In genomic region chr7:49075333-49075934, GRCm38 (mm10) we compare ENCODE assay signal across 16 mouse cellular contexts.
A peak's percentile ranks its signal among the peaks of the same experiment; 100 is the strongest.
DNase-seq lines count a peak whose midpoint lies in the region; ATAC-seq and TF ChIP-seq lines count a peak whose summit lies in the region.
"Had no signal": no experiment of that assay in that cellular context is flagged by ENCODE, and none has a peak within 500 bp of the region (broad histone marks: within the 10 kb centered on the region; RNA-seq: fewer than 3 reads in every experiment).

No protein-coding gene starts in this region.

- no peak overlapping the region for H3K9ac ChIP-seq in kidney, embryonic 14.5 days (ENCODE audit: low read depth, low read length)
- no peak overlapping the region for H3K9ac ChIP-seq in neural tube, embryonic 13.5 days
- no peak overlapping the region for H3K9ac ChIP-seq in neural tube, embryonic 15.5 days (replicated peaks)
- H3K9ac ChIP-seq: heart, embryonic 13.5 days; liver, embryonic 12.5 days; lung, embryonic 15.5 days had no signal

- intact Hi-C loops in gastrocnemius, adult 2 months (cut with DNase I): no loop called here

- WGBS in kidney, embryonic 14.5 days: 33% methylated on average over 10 of the region's 10 CpGs
- WGBS in neural tube, embryonic 13.5 days: 23% methylated on average over 10 of the region's 10 CpGs
- WGBS in neural tube, embryonic 15.5 days: 22% methylated on average over 10 of the region's 10 CpGs

- H3K4me1 ChIP-seq in kidney, embryonic 14.5 days (ENCODE audit: control insufficient read depth, insufficient read depth, low read length): 0 out of 2 replicates have a peak, but pooled peaks cover 4% of the 10 kb centered on the region
- peaks cover 80% of the 10 kb centered on the region for H3K4me1 ChIP-seq in neural tube, embryonic 13.5 days (replicated peaks)
- peaks cover 45% of the 10 kb centered on the region for H3K4me1 ChIP-seq in neural tube, embryonic 15.5 days
- H3K4me1 ChIP-seq: liver, embryonic 12.5 days; lung, embryonic 15.5 days had no signal

- TF ChIP-seq CTCF in gastrocnemius, adult 2 months (IDR thresholded peaks at IDR 0.05): no peak

- ATAC-seq in kidney, embryonic 14.5 days (ENCODE audit: low FRiP score, low TSS enrichment): no peak
- ATAC-seq in neural tube, embryonic 13.5 days (ENCODE audit: low read depth): peak; percentile 8; the same call in 1 of the 2 replicates
- ATAC-seq in neural tube, embryonic 15.5 days (ENCODE audit: low FRiP score): peak; percentile 35; the same call in 1 of the 2 replicates
- ATAC-seq: liver, embryonic 12.5 days had no signal

- no peak overlapping the region for H3K27ac ChIP-seq in kidney, embryonic 14.5 days (ENCODE audit: low read depth, low read length)
- H3K27ac ChIP-seq in neural tube, embryonic 13.5 days (replicated peaks): peak overlapping the region; percentile 63
- H3K27ac ChIP-seq in neural tube, embryonic 15.5 days (replicated peaks): peak overlapping the region; percentile 43; the same call in 1 of the 2 replicates
- H3K27ac ChIP-seq in gastrocnemius, adult 2 months: no peak overlapping the region
- H3K27ac ChIP-seq: heart, embryonic 13.5 days; limb, embryonic 10.5 days; liver, embryonic 12.5 days; lung, embryonic 15.5 days had no signal

- no peak overlapping the region for H3K4me3 ChIP-seq in kidney, embryonic 14.5 days (ENCODE audit: low read length)
- no peak overlapping the region for H3K4me3 ChIP-seq in neural tube, embryonic 13.5 days
- no peak overlapping the region for H3K4me3 ChIP-seq in neural tube, embryonic 15.5 days (replicated peaks)
- H3K4me3 ChIP-seq in gastrocnemius, adult 2 months: no peak overlapping the region
- H3K4me3 ChIP-seq: heart, embryonic 13.5 days; limb, embryonic 10.5 days; liver, embryonic 12.5 days; lung, embryonic 15.5 days; myocyte had no signal

- no peaks in the 10 kb centered on the region for H3K36me3 ChIP-seq in kidney, embryonic 14.5 days (ENCODE audit: control insufficient read depth, insufficient read depth, low read length)
- H3K36me3 ChIP-seq in neural tube, embryonic 13.5 days: no peaks in the 10 kb centered on the region
- H3K36me3 ChIP-seq in neural tube, embryonic 15.5 days: no peaks in the 10 kb centered on the region
- H3K36me3 ChIP-seq: heart, embryonic 13.5 days; limb, embryonic 10.5 days; liver, embryonic 12.5 days; lung, embryonic 15.5 days had no signal

- no peak overlapping the region for H3K4me2 ChIP-seq in kidney, embryonic 14.5 days (replicated peaks; ENCODE audit: low read depth, low read length)
- H3K4me2 ChIP-seq in neural tube, embryonic 13.5 days: no peak overlapping the region
- H3K4me2 ChIP-seq in neural tube, embryonic 15.5 days: no peak overlapping the region
- H3K4me2 ChIP-seq: heart, embryonic 13.5 days; liver, embryonic 12.5 days; lung, embryonic 15.5 days had no signal

- H3K27me3 ChIP-seq in kidney, embryonic 14.5 days (ENCODE audit: control insufficient read depth, insufficient read depth, low read length): no peaks in the 10 kb centered on the region
- H3K27me3 ChIP-seq in neural tube, embryonic 13.5 days: no peaks in the 10 kb centered on the region
- H3K27me3 ChIP-seq in neural tube, embryonic 15.5 days (replicated peaks): no peaks in the 10 kb centered on the region
- H3K27me3 ChIP-seq: lung, embryonic 15.5 days had no signal

- no peaks in the 10 kb centered on the region for H3K9me3 ChIP-seq in kidney, embryonic 14.5 days (ENCODE audit: control insufficient read depth, low read length)
- H3K9me3 ChIP-seq in neural tube, embryonic 13.5 days: no peaks in the 10 kb centered on the region
- H3K9me3 ChIP-seq in neural tube, embryonic 15.5 days (replicated peaks): no peaks in the 10 kb centered on the region
- H3K9me3 ChIP-seq: heart, embryonic 13.5 days; limb, embryonic 10.5 days; liver, embryonic 12.5 days; lung, embryonic 15.5 days had no signal

- peak; percentile 22 for DNase-seq in adrenal gland, postnatal 10 days
- no peak for DNase-seq in adrenal gland, adult 18-20 months (ENCODE audit: low spot score in 2 of 2)
- DNase-seq in kidney, adult 9 months: peak; percentile 4
- no peak for DNase-seq in neural tube, embryonic 10.5 days (ENCODE audit: extremely low spot score, low spot score)
- no peak for DNase-seq in gastrocnemius, adult 2 months
- DNase-seq: embryo, embryonic 11 days; layer of hippocampus, postnatal 36 days; right cerebral cortex, postnatal 4 days had no signal

Comparison
In these comparisons a context has a peak if more than half of its experiments do, and no peak if none do; other contexts are left out.
1. DNase-seq: peak in adrenal gland, postnatal 10 days (single experiment) and kidney, adult 9 months (single experiment); none in adrenal gland, adult 18-20 months (0 of 2), neural tube, embryonic 10.5 days (single experiment) and gastrocnemius, adult 2 months (single experiment).
2. H3K27ac ChIP-seq: peak in neural tube, embryonic 13.5 days (single experiment) and neural tube, embryonic 15.5 days (single experiment); none in kidney, embryonic 14.5 days (single experiment) and gastrocnemius, adult 2 months (single experiment).